Mouse (Mus musculus): Measurements from ENCODE around the gene Med14. TPM values are rescaled to one million over a fixed set of nuclear protein-coding genes. Genes with fewer than 3 reads are reported as not detected.

The Med14 gene
- polyA plus RNA-seq, 1 experiment from 2014 or later, result 10.4 TPM

DNA sequence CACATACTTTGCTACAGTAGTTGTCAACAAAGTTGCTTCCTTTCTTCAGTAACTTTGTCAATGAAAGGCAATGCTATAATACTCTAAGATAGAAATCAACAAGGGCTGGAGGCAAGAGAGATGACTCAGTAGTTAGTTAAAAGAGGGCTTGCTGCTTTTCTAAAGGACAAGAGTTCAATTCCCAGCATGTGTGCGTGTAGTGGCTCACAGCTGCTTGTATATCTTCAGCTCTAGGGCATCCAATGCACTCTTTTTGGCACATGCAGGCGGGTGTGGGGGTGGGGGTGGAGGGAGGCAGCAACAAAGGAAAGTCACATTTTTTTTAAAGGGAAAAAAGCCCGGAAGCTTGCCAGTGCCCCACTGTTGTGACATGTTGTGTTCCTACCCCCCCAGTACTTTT, 6.7 kb upstream of the Med14 start:
- H3K27me3 ChIP-seq (ENCODE audit: insufficient read depth, low read length), result no peaks in the 10 kb centered on the region
- no peak overlapping the region for H3K9ac ChIP-seq (ENCODE audit: low read depth, low read length)
- no peaks in the 10 kb centered on the region for H3K4me1 ChIP-seq (replicated peaks; ENCODE audit: insufficient read depth, low read length)
- 76% methylated on average over 3 of the region's 3 CpGs for WGBS
- no peak overlapping the region for H3K4me3 ChIP-seq (replicated peaks; ENCODE audit: low read depth, low read length)
- H3K9me3 ChIP-seq (replicated peaks; ENCODE audit: low read length), result no peaks in the 10 kb centered on the region
- no peak for DNase-seq (ENCODE audit: low spot score)
- ATAC-seq (replicated peaks; ENCODE audit: low FRiP score, low read depth), result no peak
- no peaks in the 10 kb centered on the region for H3K36me3 ChIP-seq (ENCODE audit: insufficient read depth, low read length)
- H3K27ac ChIP-seq, result no peak overlapping the region
- TF ChIP-seq CTCF (IDR thresholded peaks at IDR 0.05; ENCODE audit: low read depth), result no peak
- no peak overlapping the region for H3K4me2 ChIP-seq (ENCODE audit: low read length)

DNA sequence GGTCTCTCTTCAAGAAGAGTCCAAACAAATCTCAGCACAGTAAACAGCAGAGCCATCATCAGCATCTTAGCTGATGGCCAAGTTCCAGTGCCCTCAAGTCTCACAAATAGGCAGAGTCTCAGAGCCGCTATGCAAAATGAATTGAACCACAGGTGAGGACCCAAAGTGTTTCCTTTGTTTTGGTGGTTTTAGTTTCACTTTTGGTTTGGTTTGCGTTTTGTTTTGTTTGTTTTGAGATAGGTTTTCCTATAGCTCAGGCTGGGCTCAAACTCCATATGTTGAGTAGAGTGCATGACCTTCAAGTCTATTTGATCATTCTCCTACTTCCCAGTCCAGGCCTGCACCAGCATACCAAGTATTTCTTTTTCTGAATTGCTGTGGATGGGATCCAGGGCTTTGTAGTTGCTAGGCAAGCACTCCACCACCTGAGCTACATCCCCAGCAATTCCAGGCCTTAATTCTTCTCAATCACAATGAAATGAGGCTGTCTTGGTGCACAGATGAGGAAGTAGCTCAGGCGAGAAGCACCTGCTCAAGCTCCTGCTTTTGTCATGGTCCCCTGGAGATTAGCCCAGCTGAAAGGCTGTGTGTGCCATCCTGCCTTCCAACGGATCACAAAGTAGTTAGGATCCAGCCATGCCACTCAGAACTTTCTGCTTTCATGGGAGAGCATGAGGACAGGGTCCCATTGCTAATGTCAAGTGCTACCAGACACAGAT, 5.1 kb upstream of the Med14 start:
- DNase-seq (ENCODE audit: low spot score) (no peak), ATAC-seq (replicated peaks; ENCODE audit: low FRiP score, low read depth) (no peak)
- H3K9ac ChIP-seq (ENCODE audit: low read depth, low read length), result no peak overlapping the region
- WGBS, result 60% methylated on average over 4 of the region's 4 CpGs
- no peak for TF ChIP-seq CTCF (IDR thresholded peaks at IDR 0.05; ENCODE audit: low read depth)
- H3K4me1 ChIP-seq (replicated peaks; ENCODE audit: insufficient read depth, low read length), result no peaks in the 10 kb centered on the region
- H3K9me3 ChIP-seq (replicated peaks; ENCODE audit: low read length), result no peaks in the 10 kb centered on the region
- H3K36me3 ChIP-seq (ENCODE audit: insufficient read depth, low read length), result no peaks in the 10 kb centered on the region
- no peaks in the 10 kb centered on the region for H3K27me3 ChIP-seq (ENCODE audit: insufficient read depth, low read length)
- no peak overlapping the region for H3K27ac ChIP-seq
- H3K4me3 ChIP-seq (replicated peaks; ENCODE audit: low read depth, low read length), result no peak overlapping the region
- H3K4me2 ChIP-seq (ENCODE audit: low read length), result no peak overlapping the region

DNA sequence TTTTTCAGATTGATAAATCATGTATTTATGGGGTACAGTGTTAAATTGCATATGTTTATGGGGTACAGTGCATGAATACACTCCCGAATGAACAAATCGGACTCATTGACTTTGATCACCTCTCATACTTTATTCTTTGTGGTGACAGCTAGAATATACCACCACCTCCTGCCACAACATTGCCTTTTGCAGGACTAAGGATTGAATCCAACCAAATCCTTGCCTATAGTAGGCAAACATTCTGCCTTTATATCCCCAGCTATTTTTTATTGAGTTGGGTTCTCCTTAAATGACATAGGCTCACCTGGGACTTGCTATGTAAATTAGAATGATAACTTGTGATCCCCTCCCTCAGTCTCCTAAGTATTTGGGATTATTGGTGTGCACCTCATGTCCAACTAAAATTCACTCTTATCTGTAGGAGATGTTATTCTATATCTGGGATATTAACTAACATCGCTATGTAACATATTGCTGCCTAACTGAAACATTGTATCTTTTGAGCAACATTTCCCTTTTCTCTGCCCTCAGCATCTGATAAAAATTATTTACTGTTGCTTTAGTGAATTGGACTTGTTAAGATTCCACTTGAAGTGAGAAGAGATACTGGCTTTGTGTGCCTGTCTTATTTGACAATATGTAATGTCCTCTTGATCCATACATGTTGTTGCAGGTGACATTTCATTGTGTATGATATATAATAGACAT, 1.4 kb upstream of the Med14 start:
- H3K9ac ChIP-seq (ENCODE audit: low read depth, low read length), result 0 out of 2 replicates have a peak overlapping the region, but pooled peaks have one; percentile 18
- H3K27ac ChIP-seq, result no peak overlapping the region

DNA sequence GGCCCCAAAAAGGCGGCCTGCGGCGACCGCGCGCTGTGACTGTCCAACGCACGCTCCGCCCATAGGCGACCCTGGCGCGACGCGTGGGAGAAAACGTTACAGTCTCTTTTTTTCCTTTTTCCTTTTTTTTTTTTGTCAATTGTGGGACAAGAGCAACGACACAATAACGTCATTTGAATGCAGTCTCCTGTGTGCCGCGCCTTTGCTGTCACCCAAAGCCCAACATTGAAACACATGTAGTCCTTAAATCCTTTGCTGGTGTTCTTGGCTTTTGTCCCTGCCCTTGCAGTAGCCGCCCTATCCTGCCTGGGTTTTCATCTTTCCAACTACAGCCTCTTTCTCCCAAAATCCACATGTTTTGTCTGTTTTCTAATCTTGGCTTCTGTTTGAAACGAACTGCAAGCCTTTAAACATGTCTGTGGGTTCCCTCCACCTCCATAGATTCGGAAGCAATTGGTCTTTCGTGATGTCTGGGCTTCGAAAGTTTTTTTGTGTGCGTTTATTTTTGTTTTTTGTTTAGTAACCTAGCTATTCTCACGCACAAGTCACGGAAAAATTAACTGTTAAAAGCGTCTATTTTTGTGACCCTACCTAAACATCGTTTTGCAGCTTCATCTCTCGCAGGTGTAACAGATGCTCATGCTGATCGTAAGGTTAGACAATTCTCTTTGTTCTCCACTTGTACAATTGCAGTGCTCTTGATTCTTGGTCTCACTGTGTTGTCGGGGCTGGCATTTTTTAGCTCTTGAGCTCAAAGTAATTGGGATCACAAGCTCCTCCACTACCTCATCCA, 657 bp upstream of the Med14 start:
- 21% methylated on average over 32 of the region's 32 CpGs for WGBS

More for the DNA sequence above, 1.4 kb upstream of the Med14 start:
- H3K4me1 ChIP-seq (replicated peaks; ENCODE audit: insufficient read depth, low read length), result no peaks in the 10 kb centered on the region
- H3K36me3 ChIP-seq (ENCODE audit: insufficient read depth, low read length), result no peaks in the 10 kb centered on the region
- H3K27me3 ChIP-seq (ENCODE audit: insufficient read depth, low read length), result no peaks in the 10 kb centered on the region
- H3K4me2 ChIP-seq (ENCODE audit: low read length), result peak overlapping the region; percentile 55
- no peak for DNase-seq (ENCODE audit: low spot score)
- no peaks in the 10 kb centered on the region for H3K9me3 ChIP-seq (replicated peaks; ENCODE audit: low read length)
- peak overlapping the region; percentile 59 for H3K4me3 ChIP-seq (replicated peaks; ENCODE audit: low read depth, low read length)
- no peak for ATAC-seq (replicated peaks; ENCODE audit: low FRiP score, low read depth)
- no peak for TF ChIP-seq CTCF (IDR thresholded peaks at IDR 0.05; ENCODE audit: low read depth)
- 63% methylated on average over 3 of the region's 3 CpGs for WGBS

DNA sequence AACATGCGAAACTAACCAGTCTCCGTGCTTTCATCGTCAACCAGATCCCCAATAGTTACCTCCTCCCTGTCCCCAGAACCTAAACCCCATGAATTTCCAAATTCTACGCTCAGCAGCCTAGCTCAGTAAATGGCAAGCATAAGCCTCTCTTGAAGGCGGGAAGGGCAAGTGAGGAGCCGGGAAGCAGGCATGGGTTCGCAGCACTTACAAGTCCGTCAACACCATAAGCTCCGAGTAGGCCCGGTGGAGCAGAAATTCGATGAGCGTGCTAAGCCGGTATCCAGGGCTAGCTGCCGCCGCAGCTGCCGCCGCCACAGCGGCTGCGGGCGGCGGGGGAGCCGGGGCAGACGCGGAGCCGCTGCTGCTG, 631 bp downstream of the Med14 start:
- TF ChIP-seq CTCF (IDR thresholded peaks at IDR 0.05; ENCODE audit: low read depth), result no peak
- H3K4me1 ChIP-seq (replicated peaks; ENCODE audit: insufficient read depth, low read length), result no peaks in the 10 kb centered on the region
- ATAC-seq (replicated peaks; ENCODE audit: low FRiP score, low read depth) (peak; percentile 34), DNase-seq (ENCODE audit: low spot score) (peak; percentile 33)
- no peaks in the 10 kb centered on the region for H3K27me3 ChIP-seq (ENCODE audit: insufficient read depth, low read length)
- H3K27ac ChIP-seq, result peak overlapping the region; percentile 96
- H3K36me3 ChIP-seq (ENCODE audit: insufficient read depth, low read length), result no peaks in the 10 kb centered on the region
- H3K9ac ChIP-seq (ENCODE audit: low read depth, low read length), result peak overlapping the region; percentile 80
- H3K9me3 ChIP-seq (replicated peaks; ENCODE audit: low read length), result no peaks in the 10 kb centered on the region
- WGBS, result 22% methylated on average over 25 of the region's 25 CpGs
- H3K4me3 ChIP-seq (replicated peaks; ENCODE audit: low read depth, low read length), result peak overlapping the region; percentile 59
- peak overlapping the region; percentile 55 for H3K4me2 ChIP-seq (ENCODE audit: low read length)

More for the DNA sequence above, 657 bp upstream of the Med14 start:
- peak; percentile 10 for DNase-seq (ENCODE audit: low spot score)
- TF ChIP-seq CTCF (IDR thresholded peaks at IDR 0.05; ENCODE audit: low read depth), result no peak
- peak overlapping the region; percentile 55 for H3K4me2 ChIP-seq (ENCODE audit: low read length)
- no peaks in the 10 kb centered on the region for H3K27me3 ChIP-seq (ENCODE audit: insufficient read depth, low read length)
- peak overlapping the region; percentile 96 for H3K27ac ChIP-seq
- no peak for ATAC-seq (replicated peaks; ENCODE audit: low FRiP score, low read depth)
- peak overlapping the region; percentile 59 for H3K4me3 ChIP-seq (replicated peaks; ENCODE audit: low read depth, low read length)
- no peaks in the 10 kb centered on the region for H3K36me3 ChIP-seq (ENCODE audit: insufficient read depth, low read length)
- no peaks in the 10 kb centered on the region for H3K4me1 ChIP-seq (replicated peaks; ENCODE audit: insufficient read depth, low read length)
- H3K9me3 ChIP-seq (replicated peaks; ENCODE audit: low read length), result no peaks in the 10 kb centered on the region
- H3K9ac ChIP-seq (ENCODE audit: low read depth, low read length), result peak overlapping the region; percentile 80

DNA sequence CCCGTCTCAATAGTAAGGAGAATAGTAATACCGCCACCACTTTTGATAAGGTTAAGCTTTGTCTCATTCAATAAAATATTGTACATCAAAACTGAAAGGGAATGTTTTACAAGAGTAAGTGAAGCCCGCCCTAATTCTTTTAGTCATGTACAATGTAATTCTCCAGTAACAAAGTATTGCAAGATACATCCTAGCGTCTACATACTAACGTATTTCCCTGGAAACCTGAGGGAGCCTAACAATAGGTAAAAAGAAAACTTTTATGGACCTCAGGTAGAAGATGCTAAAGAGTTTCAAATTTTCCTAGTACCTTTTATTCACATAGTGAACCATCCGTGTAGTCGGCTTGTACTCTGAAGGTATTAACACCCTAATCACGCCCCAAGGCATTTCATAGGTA, 1.4 kb downstream of the Med14 start:
- no peaks in the 10 kb centered on the region for H3K27me3 ChIP-seq (ENCODE audit: insufficient read depth, low read length)
- H3K36me3 ChIP-seq (ENCODE audit: insufficient read depth, low read length), result no peaks in the 10 kb centered on the region
- H3K9me3 ChIP-seq (replicated peaks; ENCODE audit: low read length), result no peaks in the 10 kb centered on the region
- 32% methylated on average over 8 of the region's 8 CpGs for WGBS
- no peaks in the 10 kb centered on the region for H3K4me1 ChIP-seq (replicated peaks; ENCODE audit: insufficient read depth, low read length)
- H3K9ac ChIP-seq (ENCODE audit: low read depth, low read length), result 0 out of 2 replicates have a peak overlapping the region, but pooled peaks have one; percentile 80
- H3K27ac ChIP-seq, result no peak overlapping the region
- ATAC-seq (replicated peaks; ENCODE audit: low FRiP score, low read depth) (no peak), DNase-seq (ENCODE audit: low spot score) (peak; percentile 5)
- H3K4me2 ChIP-seq (ENCODE audit: low read length), result peak overlapping the region; percentile 55
- TF ChIP-seq CTCF (IDR thresholded peaks at IDR 0.05; ENCODE audit: low read depth), result no peak
- peak overlapping the region; percentile 59 for H3K4me3 ChIP-seq (replicated peaks; ENCODE audit: low read depth, low read length)
